Mouse (Mus musculus) hindbrain, embryonic 11.5 days (tissue): Measurements from ENCODE around the gene Cadps. TPM values are rescaled to one million over a fixed set of nuclear protein-coding genes. Genes with fewer than 3 reads are reported as not detected.

ENCODE experiments used
- ATAC-seq: fragments of 200-750 bp; cut with Nextera tagmentation; 2 replicates; pipeline ENCODE4 v1.8.0; 2017; ENCODE audit warnings: mild to moderate bottlenecking, moderate TSS enrichment, moderate library complexity; ENCODE audit not compliant: low FRiP score
- DNase-seq: peaks from one replicate; pipeline ENCODE4 v3.0.0-alpha.2; 2015; ENCODE audit warnings: low spot score
- H3K27ac ChIP-seq: fragments of 300-500 bp; sonication (generic); 2 replicates; pipeline ENCODE4 v1.5.1; 2014; ENCODE audit warnings: mild to moderate bottlenecking, low read depth, low read length
- H3K27me3 ChIP-seq: fragments of 300-500 bp; sonication (generic); 2 replicates; pipeline ENCODE4 v1.6.1; 2014; ENCODE audit warnings: mild to moderate bottlenecking, low read length, moderate library complexity, mixed read lengths; ENCODE audit not compliant: control insufficient read depth, insufficient read depth
- H3K36me3 ChIP-seq: fragments of 300-500 bp; sonication (generic); 2 replicates; pipeline ENCODE4 v1.6.1; 2014; ENCODE audit warnings: mild to moderate bottlenecking, low read length, moderate library complexity, mixed read lengths; ENCODE audit not compliant: control insufficient read depth, insufficient read depth
- H3K4me1 ChIP-seq: fragments of 300-500 bp; sonication (generic); replicated peaks from 2 replicates; pipeline ENCODE4 v1.6.1; 2014; ENCODE audit warnings: low read length, mixed read lengths; ENCODE audit not compliant: control insufficient read depth, insufficient read depth
- H3K4me2 ChIP-seq: fragments of 300-500 bp; sonication (generic); replicated peaks from 2 replicates; pipeline ENCODE4 v1.6.1; 2014; ENCODE audit warnings: mild to moderate bottlenecking, low read depth, low read length
- H3K4me3 ChIP-seq: fragments of 300-500 bp; sonication (generic); 2 replicates; pipeline ENCODE4 v1.5.1; 2014; ENCODE audit warnings: low read depth, low read length
- H3K9ac ChIP-seq: fragments of 300-500 bp; sonication (generic); 2 replicates; pipeline ENCODE4 v1.6.1; 2014; ENCODE audit warnings: low read depth, low read length
- H3K9me3 ChIP-seq: fragments of 300-500 bp; sonication (generic); 2 replicates; pipeline ENCODE4 v1.6.1; 2016; ENCODE audit warnings: low read length; ENCODE audit not compliant: control insufficient read depth
- WGBS: fragments of 180-500 bp; shearing (Covaris S2); extraction: QIAGEN DNeasy Blood & Tissue Kit; methylation state at CpG from one replicate; pipeline ENCODE4 v1.1.7; 2014; 5-methylcytosine and 5-hydroxymethylcytosine counted together
- polyA plus RNA-seq: library from polyadenylated mRNA; unstranded; fragments of >200 nt; fragmentation: Nextera tagmentation; extraction: Ambion mirVana; gene quantifications from 2 replicates; pipeline ENCODE4 v1.2.1, GENCODE M21; 2014

Gene Cadps
- polyA plus RNA-seq: 21.0 and 24.3 TPM in 2 replicates

- DNase-seq (peak; percentile 76), ATAC-seq (peak; percentile 77)
- H3K27ac ChIP-seq: peak within 1 kb of the TSS; percentile 96
- peak within 1 kb of the TSS; percentile 83 for H3K4me3 ChIP-seq
- no peaks in the 10 kb centered on the region for H3K27me3 ChIP-seq
- peak within 1 kb of the TSS; percentile 86 for H3K4me2 ChIP-seq
- WGBS: 1% methylated on average over 61 of the region's 71 CpGs
- no peaks in the 10 kb centered on the region for H3K36me3 ChIP-seq
- no peaks in the 10 kb centered on the region for H3K9me3 ChIP-seq
- H3K4me1 ChIP-seq: no peaks in the 10 kb centered on the region
- H3K9ac ChIP-seq: peak within 1 kb of the TSS; percentile 94
Observed at GRCm38 (mm10) chr14:12822491-12823219, at the start of gene Cadps. Gene Cadps (minus strand): TSS chr14:12823079.

- ATAC-seq: no peak
- Histone ChIP-seq H3K4me1 (no peaks in the 10 kb centered on the region), H3K4me3 (no peak overlapping the region), H3K9ac (no peak overlapping the region), H3K27ac (no peak overlapping the region), H3K27me3 (no peaks in the 10 kb centered on the region), H3K9me3 (no peaks in the 10 kb centered on the region), H3K4me2 (no peak overlapping the region), H3K36me3 (no peaks in the 10 kb centered on the region)
- 90% methylated on average over 1 of the region's 1 CpGs for WGBS
- DNase-seq: no peak
Observed at GRCm38 (mm10) chr14:12869605-12870004, 46.7 kb upstream of the Cadps start.

- WGBS: 74% methylated on average over 2 of the region's 2 CpGs
- ATAC-seq (no peak), DNase-seq (no peak)
- no peaks in the 10 kb centered on the region for H3K4me1 ChIP-seq
- H3K9me3 ChIP-seq: no peaks in the 10 kb centered on the region
- H3K27ac ChIP-seq: no peak overlapping the region
- H3K4me3 ChIP-seq: no peak overlapping the region
- no peaks in the 10 kb centered on the region for H3K36me3 ChIP-seq
- no peak overlapping the region for H3K9ac ChIP-seq
- no peak overlapping the region for H3K4me2 ChIP-seq
- no peaks in the 10 kb centered on the region for H3K27me3 ChIP-seq
Observed at GRCm38 (mm10) chr14:12865258-12865657, 42.4 kb upstream of the Cadps start.

GRCm38 (mm10) chr14:12843860-12844259 lies 21.0 kb upstream of the Cadps start:
- ATAC-seq (no peak), DNase-seq (no peak)
- no peaks in the 10 kb centered on the region for H3K9me3 ChIP-seq
- H3K27me3 ChIP-seq: no peaks in the 10 kb centered on the region
- H3K4me2 ChIP-seq: no peak overlapping the region
- H3K36me3 ChIP-seq: no peaks in the 10 kb centered on the region
- no peaks in the 10 kb centered on the region for H3K4me1 ChIP-seq
- H3K27ac ChIP-seq: no peak overlapping the region
- no peak overlapping the region for H3K4me3 ChIP-seq
- no peak overlapping the region for H3K9ac ChIP-seq

- H3K27me3 ChIP-seq: no peaks in the 10 kb centered on the region
- H3K27ac ChIP-seq: no peak overlapping the region
- no peaks in the 10 kb centered on the region for H3K9me3 ChIP-seq
- H3K4me2 ChIP-seq: no peak overlapping the region
- no peak for ATAC-seq
- H3K36me3 ChIP-seq: no peaks in the 10 kb centered on the region
- no peak overlapping the region for H3K9ac ChIP-seq
- H3K4me1 ChIP-seq: no peaks in the 10 kb centered on the region
- DNase-seq: no peak
- no peak overlapping the region for H3K4me3 ChIP-seq
- 64% methylated on average over 1 of the region's 1 CpGs for WGBS
Observed at GRCm38 (mm10) chr14:12839471-12839870, 16.6 kb upstream of the Cadps start.

GRCm38 (mm10) chr14:12838949-12839348 lies 16.1 kb upstream of the Cadps start:
- Histone ChIP-seq H3K4me1 (no peaks in the 10 kb centered on the region), H3K27ac (no peak overlapping the region), H3K4me2 (no peak overlapping the region), H3K36me3 (no peaks in the 10 kb centered on the region), H3K9me3 (no peaks in the 10 kb centered on the region), H3K4me3 (no peak overlapping the region), H3K27me3 (no peaks in the 10 kb centered on the region), H3K9ac (no peak overlapping the region)
- ATAC-seq: no peak
- DNase-seq: no peak

GRCm38 (mm10) chr14:12838323-12838722 lies 15.4 kb upstream of the Cadps start:
- Histone ChIP-seq H3K9ac (no peak overlapping the region), H3K4me1 (no peaks in the 10 kb centered on the region), H3K27me3 (no peaks in the 10 kb centered on the region), H3K9me3 (no peaks in the 10 kb centered on the region), H3K4me3 (no peak overlapping the region), H3K27ac (no peak overlapping the region), H3K36me3 (no peaks in the 10 kb centered on the region), H3K4me2 (no peak overlapping the region)
- ATAC-seq (no peak), DNase-seq (no peak)

GRCm38 (mm10) chr14:12837902-12838301 lies 15.0 kb upstream of the Cadps start:
- H3K9me3 ChIP-seq: no peaks in the 10 kb centered on the region
- no peak for DNase-seq
- 9% methylated on average over 1 of the region's 1 CpGs for WGBS
- no peak overlapping the region for H3K27ac ChIP-seq
- no peaks in the 10 kb centered on the region for H3K4me1 ChIP-seq
- H3K4me3 ChIP-seq: no peak overlapping the region
- no peak overlapping the region for H3K9ac ChIP-seq
- H3K36me3 ChIP-seq: no peaks in the 10 kb centered on the region
- no peaks in the 10 kb centered on the region for H3K27me3 ChIP-seq
- ATAC-seq: no peak
- H3K4me2 ChIP-seq: no peak overlapping the region

GRCm38 (mm10) chr14:12823781-12824180 lies 902 bp upstream of the Cadps start:
- Histone ChIP-seq H3K9me3 (no peaks in the 10 kb centered on the region), H3K4me2 (no peak overlapping the region; the same call in 1 of the 2 replicates), H3K4me1 (no peaks in the 10 kb centered on the region), H3K27me3 (no peaks in the 10 kb centered on the region), H3K27ac (no peak overlapping the region), H3K9ac (no peak overlapping the region), H3K36me3 (no peaks in the 10 kb centered on the region), H3K4me3 (no peak overlapping the region)
- DNase-seq (peak; percentile 72), ATAC-seq (no peak)
- 18% methylated on average over 6 of the region's 6 CpGs for WGBS
